Mouse (Mus musculus): ENCODE data around the gene Rgma. TPM values are rescaled to one million over a fixed set of nuclear protein-coding genes. Genes with fewer than 3 reads are reported as not detected.

Gene Rgma
- total and polyA plus RNA-seq, 2 experiments from 2014 or later, result 36.5 to 139 TPM

DNA sequence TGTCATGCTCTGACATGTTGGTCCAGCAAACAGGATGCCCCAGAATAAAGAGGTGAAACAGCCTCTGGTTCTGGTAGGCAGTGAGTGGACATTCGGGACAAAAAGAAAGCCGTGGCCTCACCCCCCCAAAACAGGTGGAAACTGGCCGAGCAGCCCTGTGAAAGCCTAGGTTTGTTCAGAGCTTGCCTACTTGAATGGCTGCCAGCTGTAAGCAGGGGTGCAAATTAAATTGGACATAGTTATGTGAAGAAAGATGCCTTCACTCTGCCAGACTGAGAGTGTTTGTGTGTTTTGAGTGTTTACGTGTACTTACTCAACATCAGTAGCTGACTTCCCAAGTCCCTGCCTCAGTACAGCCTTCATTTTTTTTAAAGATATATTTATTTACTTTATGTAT is 18.7 kb downstream of the Rgma start:
- whole genome bisulfite sequencing, result 25% methylated on average over 4 of the region's 4 CpGs
- TF ChIP-seq CTCF (IDR thresholded peaks at IDR 0.05; ENCODE audit: low read depth), result no peak
- ATAC-seq (no peak), DNase-seq (ENCODE audit: low spot score) (no peak)
- Histone ChIP-seq H3K4me2 (ENCODE audit: low read depth, low read length) (peak overlapping the region; percentile 94), H3K4me1 (ENCODE audit: insufficient read depth, low read length) (peaks cover 24% of the 10 kb centered on the region), H3K9ac (replicated peaks; ENCODE audit: low read length) (peak overlapping the region; percentile 70), H3K36me3 (ENCODE audit: insufficient read depth, low read length) (0 out of 2 replicates have a peak, but pooled peaks cover 4% of the 10 kb centered on the region), H3K9me3 (ENCODE audit: low read length) (no peaks in the 10 kb centered on the region), H3K4me3 (ENCODE audit: low read length) (peak overlapping the region; percentile 62), H3K27me3 (ENCODE audit: insufficient read depth, low read length) (no peaks in the 10 kb centered on the region), H3K27ac (peak overlapping the region; percentile 92; the same call in 1 of the 2 replicates)

DNA sequence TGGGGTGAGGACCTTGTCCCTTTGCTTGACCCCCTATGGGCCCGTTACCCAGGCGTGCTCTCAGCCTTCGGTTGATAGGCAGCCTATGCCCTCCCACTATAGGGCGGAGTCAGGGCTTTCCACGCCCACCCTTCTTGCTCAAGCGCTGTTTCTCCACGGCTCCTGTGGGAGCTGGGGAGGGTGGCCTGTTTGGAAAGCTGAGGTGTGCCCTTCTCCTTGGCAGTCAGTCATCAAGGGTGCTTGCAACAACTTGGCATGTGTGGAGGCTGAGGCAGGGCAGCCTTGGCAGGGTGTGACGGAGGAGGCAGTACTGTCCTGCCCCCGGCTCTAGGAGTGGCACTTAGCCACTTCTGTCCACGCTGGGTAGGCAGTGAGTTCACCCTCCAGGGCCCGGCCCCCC is 23.0 kb downstream of the Rgma start:
- H3K9me3 ChIP-seq (ENCODE audit: low read length), result no peaks in the 10 kb centered on the region
- ATAC-seq (peak; percentile 50), DNase-seq (ENCODE audit: low spot score) (peak; percentile 68)
- 14% methylated on average over 11 of the region's 11 CpGs for WGBS
- no peaks in the 10 kb centered on the region for H3K27me3 ChIP-seq (ENCODE audit: insufficient read depth, low read length)
- H3K4me2 ChIP-seq (ENCODE audit: low read depth, low read length), result peak overlapping the region; percentile 63
- no peak for TF ChIP-seq CTCF (IDR thresholded peaks at IDR 0.05; ENCODE audit: low read depth)
- peaks cover 18% of the 10 kb centered on the region; the same call in 1 of the 2 replicates for H3K4me1 ChIP-seq (ENCODE audit: insufficient read depth, low read length)
- no peak overlapping the region; the same call in 1 of the 2 replicates for H3K4me3 ChIP-seq (ENCODE audit: low read length)
- H3K9ac ChIP-seq (replicated peaks; ENCODE audit: low read length), result peak overlapping the region; percentile 37; the same call in 1 of the 2 replicates
- no peaks in the 10 kb centered on the region for H3K36me3 ChIP-seq (ENCODE audit: insufficient read depth, low read length)
- H3K27ac ChIP-seq, result peak overlapping the region; percentile 70; the same call in 1 of the 2 replicates

GRCm38 (mm10) chr7:73398806-73399442 is 23.6 kb downstream of the Rgma start:
- Histone ChIP-seq H3K4me3 (ENCODE audit: low read length) (peak overlapping the region; percentile 31), H3K4me1 (ENCODE audit: insufficient read depth, low read length) (peaks cover 18% of the 10 kb centered on the region; the same call in 1 of the 2 replicates), H3K4me2 (ENCODE audit: low read depth, low read length) (peak overlapping the region; percentile 63), H3K36me3 (ENCODE audit: insufficient read depth, low read length) (no peaks in the 10 kb centered on the region), H3K9me3 (ENCODE audit: low read length) (no peaks in the 10 kb centered on the region), H3K9ac (replicated peaks; ENCODE audit: low read length) (peak overlapping the region; percentile 37; the same call in 1 of the 2 replicates), H3K27ac (peak overlapping the region; percentile 70), H3K27me3 (ENCODE audit: insufficient read depth, low read length) (no peaks in the 10 kb centered on the region)
- 15% methylated on average over 19 of the region's 19 CpGs for WGBS
- peak; percentile 28; the same call in 1 of the 2 replicates for ATAC-seq
- DNase-seq (ENCODE audit: low spot score), result no peak
- TF ChIP-seq CTCF (IDR thresholded peaks at IDR 0.05; ENCODE audit: low read depth), result no peak

GRCm38 (mm10) chr7:73399501-73400044 is 24.3 kb downstream of the Rgma start:
- 3% methylated on average over 19 of the region's 19 CpGs for WGBS
- peak; percentile 73 for ATAC-seq
- Histone ChIP-seq H3K27ac (peak overlapping the region; percentile 70), H3K36me3 (ENCODE audit: insufficient read depth, low read length) (no peaks in the 10 kb centered on the region), H3K9me3 (ENCODE audit: low read length) (no peaks in the 10 kb centered on the region), H3K9ac (replicated peaks; ENCODE audit: low read length) (peak overlapping the region; percentile 37; the same call in 1 of the 2 replicates), H3K4me2 (ENCODE audit: low read depth, low read length) (peak overlapping the region; percentile 63), H3K4me3 (ENCODE audit: low read length) (peak overlapping the region; percentile 31), H3K27me3 (ENCODE audit: insufficient read depth, low read length) (no peaks in the 10 kb centered on the region), H3K4me1 (ENCODE audit: insufficient read depth, low read length) (peaks cover 18% of the 10 kb centered on the region; the same call in 1 of the 2 replicates)
- peak; percentile 89 for DNase-seq (ENCODE audit: low spot score)
- peak; percentile 83 for TF ChIP-seq CTCF (IDR thresholded peaks at IDR 0.05; ENCODE audit: low read depth)

DNA sequence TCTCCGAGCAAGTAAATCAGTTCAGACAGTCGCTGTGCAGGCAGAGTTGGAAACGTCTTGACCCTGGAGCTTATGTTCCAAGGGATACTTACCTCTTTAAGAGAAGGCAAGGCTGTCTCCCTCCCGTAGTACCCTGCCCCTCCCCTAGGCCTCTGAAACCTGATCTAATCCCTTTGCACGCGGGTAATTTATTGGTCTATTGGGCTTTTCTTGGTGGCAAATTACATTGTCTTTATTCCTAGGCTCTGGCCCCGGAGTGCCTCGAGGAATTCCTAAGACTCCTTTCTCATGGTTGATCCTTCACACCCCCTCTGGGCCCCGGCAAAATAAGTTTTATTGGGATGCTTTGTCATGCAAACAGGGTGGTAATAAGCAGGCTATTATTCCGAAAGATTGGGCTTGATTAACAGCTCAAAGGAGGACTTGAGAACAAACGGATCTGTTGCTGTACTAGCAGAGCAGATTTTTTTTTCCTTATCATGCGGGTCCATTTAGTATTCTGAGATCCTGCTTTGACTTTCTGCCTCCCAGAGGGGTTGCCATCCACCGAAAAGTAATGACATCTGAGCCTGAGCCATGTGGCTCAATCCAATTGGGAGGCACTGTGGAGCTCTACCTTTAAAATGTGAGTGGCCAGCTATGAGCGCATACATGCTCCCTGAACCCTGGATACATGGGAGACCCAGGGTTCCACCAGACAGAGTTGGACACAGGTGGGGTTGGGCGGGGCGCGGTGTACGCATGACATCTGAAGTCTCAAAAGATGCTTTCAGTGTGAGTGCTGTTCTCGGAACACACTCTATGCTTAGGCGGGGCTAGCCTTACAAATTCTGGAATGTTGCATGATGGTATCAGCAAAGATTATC is 25.0 kb downstream of the Rgma start:
- Histone ChIP-seq H3K9ac (replicated peaks; ENCODE audit: low read length) (0 out of 2 replicates have a peak overlapping the region, but pooled peaks have one; percentile 7), H3K4me3 (ENCODE audit: low read length) (peak overlapping the region; percentile 31), H3K27me3 (ENCODE audit: insufficient read depth, low read length) (no peaks in the 10 kb centered on the region), H3K4me2 (ENCODE audit: low read depth, low read length) (peak overlapping the region; percentile 63), H3K36me3 (ENCODE audit: insufficient read depth, low read length) (no peaks in the 10 kb centered on the region), H3K4me1 (ENCODE audit: insufficient read depth, low read length) (peaks cover 18% of the 10 kb centered on the region; the same call in 1 of the 2 replicates), H3K9me3 (ENCODE audit: low read length) (no peaks in the 10 kb centered on the region), H3K27ac (peak overlapping the region; percentile 70; the same call in 1 of the 2 replicates)
- 15% methylated on average over 20 of the region's 20 CpGs for WGBS
- TF ChIP-seq CTCF (IDR thresholded peaks at IDR 0.05; ENCODE audit: low read depth), result no peak
- DNase-seq (ENCODE audit: low spot score), result peak; percentile 59
- ATAC-seq, result peak; percentile 19

DNA sequence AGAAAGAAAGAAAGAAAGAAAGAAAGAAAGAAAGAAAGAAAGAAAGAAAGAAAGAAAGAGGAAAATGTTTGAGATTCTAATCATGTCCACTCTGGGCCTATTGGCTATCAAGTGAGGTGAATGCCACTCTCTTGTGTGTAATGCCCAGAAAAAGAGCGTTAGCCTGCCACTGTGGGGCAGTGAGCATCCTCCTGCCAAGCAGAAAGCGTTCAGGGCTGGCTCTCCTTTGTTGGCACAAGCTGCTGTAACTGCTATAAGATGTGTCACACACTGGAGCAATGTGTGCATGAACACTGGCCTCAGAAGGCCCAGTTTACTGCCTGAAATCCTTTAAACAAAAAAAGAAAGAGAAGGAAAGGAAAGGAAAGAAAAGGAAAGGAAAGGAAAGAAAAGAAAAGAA is 26.8 kb downstream of the Rgma start:
- peaks cover 18% of the 10 kb centered on the region; the same call in 1 of the 2 replicates for H3K4me1 ChIP-seq (ENCODE audit: insufficient read depth, low read length)
- no peaks in the 10 kb centered on the region for H3K36me3 ChIP-seq (ENCODE audit: insufficient read depth, low read length)
- no peak overlapping the region for H3K4me2 ChIP-seq (ENCODE audit: low read depth, low read length)
- no peaks in the 10 kb centered on the region for H3K9me3 ChIP-seq (ENCODE audit: low read length)
- DNase-seq (ENCODE audit: low spot score) (peak; percentile 71), ATAC-seq (no peak)
- WGBS, result 25% methylated on average over 2 of the region's 2 CpGs
- no peak overlapping the region for H3K9ac ChIP-seq (replicated peaks; ENCODE audit: low read length)
- H3K27ac ChIP-seq, result no peak overlapping the region
- H3K27me3 ChIP-seq (ENCODE audit: insufficient read depth, low read length), result no peaks in the 10 kb centered on the region
- peak; percentile 31 for TF ChIP-seq CTCF (IDR thresholded peaks at IDR 0.05; ENCODE audit: low read depth)
- H3K4me3 ChIP-seq (ENCODE audit: low read length), result no peak overlapping the region

Data from hindbrain, postnatal 0 days (tissue).